Mouse (Mus musculus): ENCODE measurements around the gene Ntng1. TPM values are rescaled to one million over a fixed set of nuclear protein-coding genes. Genes with fewer than 3 reads are reported as not detected.

Gene Ntng1
- polyA plus RNA-seq, 1 experiment: 0.09 TPM

- Histone ChIP-seq H3K27ac (ENCODE audit: insufficient read depth, low read depth, low read length) (no peak overlapping the region), H3K27me3 (ENCODE audit: control insufficient read depth, insufficient read depth, low read length) (no peaks in the 10 kb centered on the region), H3K36me3 (ENCODE audit: control insufficient read depth, insufficient read depth, low read length) (no peaks in the 10 kb centered on the region), H3K4me3 (ENCODE audit: low read depth, low read length) (no peak overlapping the region), H3K4me1 (ENCODE audit: control insufficient read depth, insufficient read depth, insufficient read length, low read length) (no peaks in the 10 kb centered on the region)
- WGBS: 47% methylated on average over 2 of the region's 2 CpGs
- TF ChIP-seq POLR2A (IDR thresholded peaks at IDR 0.05; ENCODE audit: low read depth, low read length) (no peak), CTCF (IDR thresholded peaks at IDR 0.05; ENCODE audit: extremely low read depth, insufficient read length, insufficient replicate concordance, low read depth, low read length) (no peak)
Measured at GRCm38 (mm10) chr3:110105982-110106381, 37.8 kb downstream of the Ntng1 start.

- no peak overlapping the region for H3K4me3 ChIP-seq (ENCODE audit: low read depth, low read length)
- TF ChIP-seq CTCF (IDR thresholded peaks at IDR 0.05; ENCODE audit: extremely low read depth, insufficient read length, insufficient replicate concordance, low read depth, low read length) (no peak), POLR2A (IDR thresholded peaks at IDR 0.05; ENCODE audit: low read depth, low read length) (no peak)
- H3K36me3 ChIP-seq (ENCODE audit: control insufficient read depth, insufficient read depth, low read length): no peaks in the 10 kb centered on the region
- no peaks in the 10 kb centered on the region for H3K4me1 ChIP-seq (ENCODE audit: control insufficient read depth, insufficient read depth, insufficient read length, low read length)
- no peaks in the 10 kb centered on the region for H3K27me3 ChIP-seq (ENCODE audit: control insufficient read depth, insufficient read depth, low read length)
- no peak overlapping the region for H3K27ac ChIP-seq (ENCODE audit: insufficient read depth, low read depth, low read length)
- 73% methylated on average over 2 of the region's 2 CpGs for WGBS
Measured at GRCm38 (mm10) chr3:110094407-110094806, 49.4 kb downstream of the Ntng1 start.

- WGBS: 78% methylated on average over 3 of the region's 3 CpGs
- Histone ChIP-seq H3K27me3 (ENCODE audit: control insufficient read depth, insufficient read depth, low read length) (no peaks in the 10 kb centered on the region), H3K4me3 (ENCODE audit: low read depth, low read length) (no peak overlapping the region), H3K27ac (ENCODE audit: insufficient read depth, low read depth, low read length) (no peak overlapping the region), H3K4me1 (ENCODE audit: control insufficient read depth, insufficient read depth, insufficient read length, low read length) (no peaks in the 10 kb centered on the region), H3K36me3 (ENCODE audit: control insufficient read depth, insufficient read depth, low read length) (no peaks in the 10 kb centered on the region)
- TF ChIP-seq CTCF (IDR thresholded peaks at IDR 0.05; ENCODE audit: extremely low read depth, insufficient read length, insufficient replicate concordance, low read depth, low read length) (no peak), POLR2A (IDR thresholded peaks at IDR 0.05; ENCODE audit: low read depth, low read length) (no peak)
Measured at GRCm38 (mm10) chr3:110094003-110094402, 49.8 kb downstream of the Ntng1 start.

- Histone ChIP-seq H3K4me3 (ENCODE audit: low read depth, low read length) (no peak overlapping the region), H3K27ac (ENCODE audit: insufficient read depth, low read depth, low read length) (no peak overlapping the region), H3K36me3 (ENCODE audit: control insufficient read depth, insufficient read depth, low read length) (no peaks in the 10 kb centered on the region), H3K4me1 (ENCODE audit: control insufficient read depth, insufficient read depth, insufficient read length, low read length) (no peaks in the 10 kb centered on the region), H3K27me3 (ENCODE audit: control insufficient read depth, insufficient read depth, low read length) (no peaks in the 10 kb centered on the region)
- no peak for TF ChIP-seq CTCF (IDR thresholded peaks at IDR 0.05; ENCODE audit: extremely low read depth, insufficient read length, insufficient replicate concordance, low read depth, low read length)
- no peak for TF ChIP-seq POLR2A (IDR thresholded peaks at IDR 0.05; ENCODE audit: low read depth, low read length)
- 82% methylated on average over 3 of the region's 3 CpGs for WGBS
Measured at GRCm38 (mm10) chr3:110092521-110092920, 51.3 kb downstream of the Ntng1 start.

GRCm38 (mm10) chr3:110087189-110087588, 56.6 kb downstream of the Ntng1 start:
- TF ChIP-seq CTCF (IDR thresholded peaks at IDR 0.05; ENCODE audit: extremely low read depth, insufficient read length, insufficient replicate concordance, low read depth, low read length) (no peak), POLR2A (IDR thresholded peaks at IDR 0.05; ENCODE audit: low read depth, low read length) (no peak)
- H3K27ac ChIP-seq (ENCODE audit: insufficient read depth, low read depth, low read length): no peak overlapping the region
- no peaks in the 10 kb centered on the region for H3K4me1 ChIP-seq (ENCODE audit: control insufficient read depth, insufficient read depth, insufficient read length, low read length)
- H3K4me3 ChIP-seq (ENCODE audit: low read depth, low read length): no peak overlapping the region
- no peaks in the 10 kb centered on the region for H3K36me3 ChIP-seq (ENCODE audit: control insufficient read depth, insufficient read depth, low read length)
- WGBS: 81% methylated on average over 6 of the region's 6 CpGs
- no peaks in the 10 kb centered on the region for H3K27me3 ChIP-seq (ENCODE audit: control insufficient read depth, insufficient read depth, low read length)

GRCm38 (mm10) chr3:110085336-110085735, 58.5 kb downstream of the Ntng1 start:
- Histone ChIP-seq H3K4me1 (ENCODE audit: control insufficient read depth, insufficient read depth, insufficient read length, low read length) (no peaks in the 10 kb centered on the region), H3K4me3 (ENCODE audit: low read depth, low read length) (no peak overlapping the region), H3K27me3 (ENCODE audit: control insufficient read depth, insufficient read depth, low read length) (no peaks in the 10 kb centered on the region), H3K36me3 (ENCODE audit: control insufficient read depth, insufficient read depth, low read length) (no peaks in the 10 kb centered on the region), H3K27ac (ENCODE audit: insufficient read depth, low read depth, low read length) (no peak overlapping the region)
- 65% methylated on average over 2 of the region's 2 CpGs for WGBS
- TF ChIP-seq CTCF (IDR thresholded peaks at IDR 0.05; ENCODE audit: extremely low read depth, insufficient read length, insufficient replicate concordance, low read depth, low read length): no peak
- no peak for TF ChIP-seq POLR2A (IDR thresholded peaks at IDR 0.05; ENCODE audit: low read depth, low read length)

- 85% methylated on average over 6 of the region's 6 CpGs for whole genome bisulfite sequencing
- H3K27ac ChIP-seq (ENCODE audit: insufficient read depth, low read depth, low read length): no peak overlapping the region
- no peaks in the 10 kb centered on the region for H3K27me3 ChIP-seq (ENCODE audit: control insufficient read depth, insufficient read depth, low read length)
- H3K4me1 ChIP-seq (ENCODE audit: control insufficient read depth, insufficient read depth, insufficient read length, low read length): no peaks in the 10 kb centered on the region
- H3K36me3 ChIP-seq (ENCODE audit: control insufficient read depth, insufficient read depth, low read length): no peaks in the 10 kb centered on the region
- TF ChIP-seq CTCF (IDR thresholded peaks at IDR 0.05; ENCODE audit: extremely low read depth, insufficient read length, insufficient replicate concordance, low read depth, low read length): no peak
- TF ChIP-seq POLR2A (IDR thresholded peaks at IDR 0.05; ENCODE audit: low read depth, low read length): no peak
- no peak overlapping the region for H3K4me3 ChIP-seq (ENCODE audit: low read depth, low read length)
Measured at GRCm38 (mm10) chr3:110064709-110065256, 79.0 kb downstream of the Ntng1 start.

All from small intestine, adult 2 months (tissue).